Mouse (Mus musculus) liver, embryonic 16.5 days (tissue): Measurements from ENCODE around the gene Ggt6. TPM values are rescaled to one million over a fixed set of nuclear protein-coding genes. Genes with fewer than 3 reads are reported as not detected.
A peak's percentile ranks its signal among the peaks of the same experiment; 100 is the strongest.

ENCODE experiments used
- ATAC-seq: fragments of 200-750 bp; cut with Nextera tagmentation; 2 replicates; pipeline ENCODE4 v1.8.0; 2017; ENCODE audit warnings: low read depth, mild to moderate bottlenecking, moderate number of reproducible peaks, moderate library complexity
- H3K27ac ChIP-seq: fragments of 300-500 bp; sonication (generic); 2 replicates; pipeline ENCODE4 v1.5.1; 2014; ENCODE audit warnings: mild to moderate bottlenecking, low read length
- H3K27me3 ChIP-seq: fragments of 300-500 bp; sonication (generic); 2 replicates; pipeline ENCODE4 v1.6.1; 2014; ENCODE audit warnings: low read depth, low read length, mixed read lengths; ENCODE audit not compliant: control insufficient read depth, insufficient read depth
- H3K36me3 ChIP-seq: fragments of 300-500 bp; sonication (generic); 2 replicates; pipeline ENCODE4 v1.6.1; 2014; ENCODE audit warnings: mild to moderate bottlenecking; ENCODE audit not compliant: control insufficient read depth, insufficient read depth
- H3K4me1 ChIP-seq: fragments of 300-500 bp; sonication (generic); 2 replicates; pipeline ENCODE4 v1.6.1; 2014; ENCODE audit warnings: low read depth, low read length, mixed read lengths; ENCODE audit not compliant: control insufficient read depth
- H3K4me2 ChIP-seq: fragments of 300-500 bp; sonication (generic); 2 replicates; pipeline ENCODE4 v1.6.1; 2014; ENCODE audit warnings: low read depth, low read length, mixed read lengths
- H3K4me3 ChIP-seq: fragments of 300-500 bp; sonication (generic); 2 replicates; pipeline ENCODE4 v1.5.1; 2014; ENCODE audit warnings: low read depth, mild to moderate bottlenecking, low read length
- H3K9ac ChIP-seq: fragments of 300-500 bp; sonication (generic); 2 replicates; pipeline ENCODE4 v1.6.1; 2014; ENCODE audit warnings: low read depth, low read length
- H3K9me3 ChIP-seq: fragments of 300-500 bp; sonication (generic); replicated peaks from 2 replicates; pipeline ENCODE4 v1.6.1; 2016; ENCODE audit warnings: low read length; ENCODE audit not compliant: control insufficient read depth
- WGBS: fragments of 180-500 bp; shearing (Covaris S2); extraction: QIAGEN DNeasy Blood & Tissue Kit; methylation state at CpG from one replicate; pipeline ENCODE4 v1.1.7; 2014; ENCODE audit not compliant: insufficient replicate concordance; 5-methylcytosine and 5-hydroxymethylcytosine counted together
- polyA plus RNA-seq: library from polyadenylated mRNA; unstranded; fragments of >200 nt; fragmentation: Nextera tagmentation; extraction: Ambion mirVana; gene quantifications from 2 replicates; pipeline ENCODE4 v1.2.1, GENCODE M21; 2015

Ggt6 gene
- polyA plus RNA-seq, result 0.25 and 0.94 TPM in 2 replicates

GRCm38 (mm10) chr11:72434963-72435693 lies at the start of gene Ggt6:
Gene Ggt6, plus strand, starts transcription at chr11:72435526.
- Histone ChIP-seq H3K4me1 (no peaks in the 10 kb centered on the region; the same call in 1 of the 2 replicates), H3K9me3 (no peaks in the 10 kb centered on the region), H3K4me2 (no peak within 1 kb of the TSS), H3K4me3 (no peak within 1 kb of the TSS), H3K36me3 (no peaks in the 10 kb centered on the region), H3K27ac (no peak within 1 kb of the TSS), H3K27me3 (no peaks in the 10 kb centered on the region), H3K9ac (no peak within 1 kb of the TSS)
- ATAC-seq, result peak; percentile 39; the same call in 1 of the 2 replicates
- WGBS, result 51% methylated on average over 11 of the region's 11 CpGs

DNA sequence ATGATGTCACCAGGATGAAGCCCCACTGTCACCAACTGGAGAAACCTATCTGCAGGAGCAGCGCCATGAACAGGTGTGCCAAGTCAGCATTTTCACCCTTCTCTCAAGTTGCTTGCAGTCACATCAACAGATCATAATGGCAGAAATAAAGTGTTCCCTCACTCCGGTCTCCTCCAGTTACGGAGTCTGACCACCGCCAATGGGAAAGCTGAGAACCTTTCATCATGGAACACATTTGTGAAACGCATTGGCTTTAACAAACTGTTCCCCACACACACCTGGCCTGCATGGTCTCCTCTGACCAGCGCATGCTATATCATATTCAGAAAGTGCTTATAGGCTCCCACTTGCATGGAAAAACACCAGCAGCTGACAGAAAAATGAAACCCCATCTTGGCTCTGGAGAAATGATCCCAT lies 47.2 kb upstream of the Ggt6 start:
- Histone ChIP-seq H3K36me3 (no peaks in the 10 kb centered on the region), H3K9ac (no peak overlapping the region), H3K27me3 (no peaks in the 10 kb centered on the region), H3K27ac (no peak overlapping the region), H3K4me1 (no peaks in the 10 kb centered on the region), H3K4me3 (no peak overlapping the region), H3K4me2 (no peak overlapping the region), H3K9me3 (no peaks in the 10 kb centered on the region)
- ATAC-seq, result no peak
- 78% methylated on average over 6 of the region's 6 CpGs for WGBS

DNA sequence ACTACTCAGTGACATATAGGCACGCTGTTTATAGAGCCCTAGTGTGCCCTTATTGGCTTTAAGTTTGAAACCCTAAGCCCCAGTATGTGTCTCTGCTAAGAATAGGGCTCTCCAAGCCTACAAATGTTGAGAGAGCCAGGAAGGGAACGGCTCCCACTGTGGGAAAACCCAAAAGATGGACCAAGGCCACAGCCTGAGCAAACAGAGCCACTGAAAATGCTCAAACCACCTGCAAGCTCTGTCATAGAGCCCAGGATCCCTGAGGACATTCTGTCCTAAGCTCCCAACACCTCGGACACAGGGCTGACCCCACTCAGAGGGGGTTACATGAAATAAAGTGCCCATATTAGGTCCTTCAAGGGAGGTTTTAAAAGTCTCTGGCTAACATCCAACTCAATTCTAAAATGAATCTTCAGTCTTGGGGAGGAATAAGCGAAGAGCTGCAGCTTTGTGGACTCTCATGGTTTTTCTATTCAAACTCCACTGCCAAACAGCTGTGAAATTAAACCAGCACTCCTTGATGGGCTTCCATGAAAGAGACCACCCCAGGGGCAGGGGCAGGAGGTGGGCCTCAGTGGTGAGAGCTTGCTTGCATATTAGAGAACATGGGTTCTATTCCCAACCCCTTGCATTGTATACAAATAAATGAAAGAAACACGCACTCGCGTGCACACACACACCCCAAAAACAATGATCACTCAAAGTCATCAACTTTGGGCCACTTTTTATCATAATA lies 45.8 kb upstream of the Ggt6 start:
- Histone ChIP-seq H3K9me3 (no peaks in the 10 kb centered on the region), H3K4me1 (no peaks in the 10 kb centered on the region), H3K27me3 (no peaks in the 10 kb centered on the region), H3K36me3 (no peaks in the 10 kb centered on the region), H3K4me2 (no peak overlapping the region), H3K27ac (no peak overlapping the region), H3K4me3 (no peak overlapping the region), H3K9ac (no peak overlapping the region)
- WGBS, result 66% methylated on average over 7 of the region's 7 CpGs
- ATAC-seq, result no peak

GRCm38 (mm10) chr11:72391181-72391580 lies 44.1 kb upstream of the Ggt6 start:
- Histone ChIP-seq H3K9me3 (no peaks in the 10 kb centered on the region), H3K4me3 (no peak overlapping the region), H3K27ac (no peak overlapping the region), H3K27me3 (no peaks in the 10 kb centered on the region), H3K4me1 (no peaks in the 10 kb centered on the region), H3K4me2 (no peak overlapping the region), H3K36me3 (no peaks in the 10 kb centered on the region), H3K9ac (no peak overlapping the region)
- 73% methylated on average over 13 of the region's 13 CpGs for WGBS
- ATAC-seq, result no peak

GRCm38 (mm10) chr11:72393243-72393642 lies 42.1 kb upstream of the Ggt6 start:
- no peak overlapping the region for H3K9ac ChIP-seq

GRCm38 (mm10) chr11:72393669-72394068 lies 41.7 kb upstream of the Ggt6 start:
- no peaks in the 10 kb centered on the region for H3K4me1 ChIP-seq
- no peak overlapping the region for H3K9ac ChIP-seq
- H3K36me3 ChIP-seq, result no peaks in the 10 kb centered on the region
- WGBS, result 55% methylated on average over 5 of the region's 5 CpGs
- no peak overlapping the region for H3K4me3 ChIP-seq
- no peaks in the 10 kb centered on the region for H3K27me3 ChIP-seq
- no peaks in the 10 kb centered on the region for H3K9me3 ChIP-seq
- H3K4me2 ChIP-seq, result no peak overlapping the region
- H3K27ac ChIP-seq, result no peak overlapping the region
- no peak for ATAC-seq

More at GRCm38 (mm10) chr11:72393243-72393642, 42.1 kb upstream of the Ggt6 start:
- Histone ChIP-seq H3K36me3 (no peaks in the 10 kb centered on the region), H3K9me3 (no peaks in the 10 kb centered on the region), H3K27ac (no peak overlapping the region), H3K4me1 (no peaks in the 10 kb centered on the region), H3K4me2 (no peak overlapping the region), H3K27me3 (no peaks in the 10 kb centered on the region), H3K4me3 (no peak overlapping the region)
- no peak for ATAC-seq
- 62% methylated on average over 3 of the region's 3 CpGs for WGBS

DNA sequence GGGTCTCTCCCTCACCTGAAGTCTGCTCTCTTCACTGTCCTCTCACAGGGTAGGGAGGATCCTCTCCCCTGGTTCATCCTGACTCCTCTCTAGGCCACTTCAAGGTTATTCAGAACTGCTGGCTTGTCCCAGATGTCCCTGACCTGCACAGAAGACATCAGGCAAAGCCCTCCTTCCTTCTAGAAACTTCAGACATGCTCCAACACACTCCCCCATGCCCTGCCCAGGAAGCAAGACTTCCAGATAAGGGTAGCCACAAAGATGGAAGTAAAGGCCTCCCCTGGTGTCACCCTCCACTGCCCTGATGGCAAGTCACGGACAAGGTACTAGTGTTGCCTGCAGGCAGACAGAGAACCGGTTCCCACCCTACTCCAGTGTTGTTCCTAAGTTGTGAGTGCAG lies 40.6 kb upstream of the Ggt6 start:
- no peak overlapping the region for H3K4me2 ChIP-seq
- no peak overlapping the region for H3K27ac ChIP-seq
- H3K9ac ChIP-seq, result no peak overlapping the region
- no peaks in the 10 kb centered on the region for H3K4me1 ChIP-seq
- H3K9me3 ChIP-seq, result no peaks in the 10 kb centered on the region
- 36% methylated on average over 2 of the region's 2 CpGs for WGBS
- no peaks in the 10 kb centered on the region for H3K36me3 ChIP-seq
- H3K27me3 ChIP-seq, result no peaks in the 10 kb centered on the region
- no peak for ATAC-seq
- H3K4me3 ChIP-seq, result no peak overlapping the region

DNA sequence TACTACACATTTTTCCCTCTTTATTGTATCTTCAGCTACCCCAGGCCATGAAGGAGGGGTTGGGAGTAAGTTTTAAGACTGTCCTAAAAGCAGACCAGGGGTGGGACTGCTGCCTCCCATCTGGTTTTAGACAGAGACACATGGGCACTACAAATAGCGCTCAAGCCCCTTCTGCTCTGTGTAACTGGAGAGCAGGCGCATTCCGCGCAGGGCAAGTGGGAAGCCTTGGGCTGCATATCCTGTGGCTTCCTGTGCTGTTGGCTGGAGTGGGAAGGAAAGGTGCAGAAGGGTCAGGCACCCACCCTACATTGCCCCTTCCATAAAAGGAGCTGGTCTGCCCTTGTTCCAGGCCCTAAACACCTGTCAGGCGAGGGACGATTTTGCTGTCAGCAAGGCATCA lies 39.7 kb upstream of the Ggt6 start:
- no peak for ATAC-seq
- WGBS, result 74% methylated on average over 6 of the region's 6 CpGs
- no peaks in the 10 kb centered on the region for H3K4me1 ChIP-seq
- no peaks in the 10 kb centered on the region for H3K9me3 ChIP-seq
- H3K4me2 ChIP-seq, result no peak overlapping the region
- no peaks in the 10 kb centered on the region for H3K27me3 ChIP-seq
- no peak overlapping the region for H3K27ac ChIP-seq
- H3K36me3 ChIP-seq, result no peaks in the 10 kb centered on the region
- no peak overlapping the region for H3K4me3 ChIP-seq
- H3K9ac ChIP-seq, result no peak overlapping the region

GRCm38 (mm10) chr11:72396621-72397020 lies 38.7 kb upstream of the Ggt6 start:
- Histone ChIP-seq H3K27me3 (no peaks in the 10 kb centered on the region), H3K27ac (no peak overlapping the region), H3K4me3 (no peak overlapping the region), H3K36me3 (no peaks in the 10 kb centered on the region), H3K9me3 (no peaks in the 10 kb centered on the region), H3K4me2 (no peak overlapping the region), H3K4me1 (no peaks in the 10 kb centered on the region), H3K9ac (no peak overlapping the region)
- 61% methylated on average over 7 of the region's 7 CpGs for WGBS
- ATAC-seq, result 0 out of 2 replicates have a peak, but pooled peaks have one; percentile 16
